Comparison of ENCODE assay signal across 8 mouse cellular contexts in the genomic region with DNA sequence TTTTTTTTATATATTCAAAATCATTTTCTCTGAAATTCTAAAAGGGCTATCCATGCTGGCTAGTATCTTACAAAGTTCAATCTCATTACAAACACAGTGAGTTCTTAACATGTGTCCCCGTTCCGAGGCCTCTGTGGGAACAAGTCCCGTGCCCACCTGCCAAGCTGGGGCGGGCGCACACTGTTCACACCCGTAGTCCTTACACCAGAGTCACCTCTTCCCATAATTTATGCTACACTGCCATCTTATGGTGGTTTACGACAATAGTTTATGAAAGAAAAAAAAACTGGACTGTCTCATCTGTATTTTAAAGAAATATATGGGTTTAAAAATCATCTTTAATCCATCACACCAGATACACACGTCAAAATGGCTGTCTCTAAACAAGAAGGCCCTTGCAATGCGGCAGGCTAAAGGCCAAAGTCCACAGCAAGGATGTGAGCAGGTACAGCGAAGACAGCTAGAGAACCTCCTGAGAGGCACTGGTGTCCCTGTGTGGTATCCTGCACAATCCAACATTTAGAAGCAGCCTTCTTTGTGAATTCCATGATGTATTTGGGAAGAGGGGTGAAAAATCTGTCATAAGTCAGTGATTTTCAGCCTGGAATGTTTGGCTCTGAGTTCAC.
A peak's percentile ranks its signal among the peaks of the same experiment; 100 is the strongest.
DNase-seq lines count a peak whose midpoint lies in the region; ATAC-seq and TF ChIP-seq lines count a peak whose summit lies in the region.

No protein-coding gene starts in this region.

- peaks cover 14% of the 10 kb centered on the region for H3K4me1 ChIP-seq in forebrain, embryonic 12.5 days
- no peaks in the 10 kb centered on the region for H3K4me1 ChIP-seq in hindbrain, postnatal 0 days (ENCODE audit: insufficient read depth, low read length)

- H3K27me3 ChIP-seq in C2C12 (ENCODE audit: control insufficient read depth, insufficient read depth, insufficient read length), result no peaks in the 10 kb centered on the region
- peaks cover 13% of the 10 kb centered on the region for H3K27me3 ChIP-seq in forebrain, embryonic 12.5 days
- H3K27me3 ChIP-seq in hindbrain, postnatal 0 days (ENCODE audit: insufficient read depth, low read length), result no peaks in the 10 kb centered on the region; the same call in 1 of the 2 replicates

- WGBS in forebrain, embryonic 12.5 days, result 33% methylated on average over 10 of the region's 10 CpGs
- WGBS in hindbrain, postnatal 0 days, result 23% methylated on average over 10 of the region's 10 CpGs

- H3ac ChIP-seq in C2C12 (ENCODE audit: control insufficient read depth, insufficient read length, low read depth), result no peak overlapping the region

- H3K79me2 ChIP-seq in C2C12 (ENCODE audit: control insufficient read depth, insufficient read depth), result no peaks in the 10 kb centered on the region

- H3K36me3 ChIP-seq in C2C12 (ENCODE audit: control insufficient read depth, insufficient read depth), result no peaks in the 10 kb centered on the region
- H3K36me3 ChIP-seq in forebrain, embryonic 12.5 days (replicated peaks), result no peaks in the 10 kb centered on the region
- no peaks in the 10 kb centered on the region for H3K36me3 ChIP-seq in hindbrain, postnatal 0 days (ENCODE audit: insufficient read depth, low read length)

- ATAC-seq in forebrain, embryonic 12.5 days (ENCODE audit: low FRiP score), result peak; percentile 67; the same call in 1 of the 2 replicates
- ATAC-seq in hindbrain, postnatal 0 days, result peak; percentile 62; the same call in 1 of the 2 replicates

- no peak overlapping the region for H3K4me3 ChIP-seq in C2C12 (ENCODE audit: insufficient read depth, poor library complexity, severe bottlenecking)
- no peak overlapping the region for H3K4me3 ChIP-seq in forebrain, embryonic 12.5 days (replicated peaks)
- no peak overlapping the region for H3K4me3 ChIP-seq in hindbrain, postnatal 0 days (ENCODE audit: low read length)

- H3K9ac ChIP-seq in forebrain, embryonic 12.5 days, result no peak overlapping the region
- H3K9ac ChIP-seq in hindbrain, postnatal 0 days (replicated peaks; ENCODE audit: low read length), result no peak overlapping the region

- no peaks in the 10 kb centered on the region for H3K79me3 ChIP-seq in C2C12 (ENCODE audit: low read depth)

- H3K9me3 ChIP-seq in forebrain, embryonic 12.5 days, result no peaks in the 10 kb centered on the region
- no peaks in the 10 kb centered on the region for H3K9me3 ChIP-seq in hindbrain, postnatal 0 days (ENCODE audit: low read length)

- no peak overlapping the region for H3K27ac ChIP-seq in forebrain, embryonic 12.5 days
- H3K27ac ChIP-seq in hindbrain, postnatal 0 days, result no peak overlapping the region

- TF ChIP-seq CTCF in C2C12 (IDR thresholded peaks at IDR 0.05; ENCODE audit: control insufficient read depth, insufficient read depth, insufficient read length), result peak; percentile 4
- TF ChIP-seq CTCF in hindbrain, postnatal 0 days (IDR thresholded peaks at IDR 0.05; ENCODE audit: low read depth), result peak; percentile 70

- DNase-seq in 3134 (ENCODE audit: extremely low read depth, insufficient read length, low spot score), result peak; percentile 38
- peak; percentile 3 for DNase-seq in c-Kit-positive CD71-positive TER-119-positive erythroid progenitor cells, embryonic 14.5 days (ENCODE audit: low spot score)
- DNase-seq in hindbrain, postnatal 0 days (ENCODE audit: low spot score), result peak; percentile 89
- DNase-seq in lung, adult 18-20 months, result peak; percentile 17 to 44
- DNase-seq in retina, embryonic 14.5 days (ENCODE audit: low spot score), result peak; percentile 82
- no peak for DNase-seq in spleen, postnatal 14 days (ENCODE audit: low spot score in 2 of 2)

- no peak overlapping the region for H3K4me2 ChIP-seq in forebrain, embryonic 12.5 days
- peak overlapping the region; percentile 44 for H3K4me2 ChIP-seq in hindbrain, postnatal 0 days (ENCODE audit: low read depth, low read length)

TF ChIP-seq in C2C12, 6 proteins besides CTCF, POLR2A, EP300 and RAD21:
- TF ChIP-seq MYOD1 (IDR thresholded peaks at IDR 0.05; ENCODE audit: control insufficient read depth, insufficient read length, low read depth) (no peak), FOSL1 (IDR thresholded peaks at IDR 0.05; ENCODE audit: insufficient read depth, low read length, poor library complexity, severe bottlenecking) (no peak), USF1 (IDR thresholded peaks at IDR 0.05; ENCODE audit: low read depth) (no peak), MAX (IDR thresholded peaks at IDR 0.05) (no peak), CEBPB (IDR thresholded peaks at IDR 0.05; ENCODE audit: low read depth) (no peak), MYOG (IDR thresholded peaks at IDR 0.05; ENCODE audit: control insufficient read depth, extremely low read depth, insufficient read length) (no peak)

Comparison
In these comparisons a context has a peak if more than half of its experiments do, and no peak if none do; other contexts are left out.
1. DNase-seq: peak in 3134 (single experiment), c-Kit-positive CD71-positive TER-119-positive erythroid progenitor cells, embryonic 14.5 days (single experiment), hindbrain, postnatal 0 days (single experiment), lung, adult 18-20 months (2 of 2) and retina, embryonic 14.5 days (single experiment); none in spleen, postnatal 14 days (0 of 2).